1 mouse cellular context compared by ENCODE assay signal in genomic region chr13:73496137-73496536, GRCm38 (mm10).
A peak's percentile ranks its signal among the peaks of the same experiment; 100 is the strongest.
TF ChIP-seq lines count a peak whose summit lies in the region.

No protein-coding gene starts in this region.

TF ChIP-seq in MEL, 35 proteins besides CTCF, POLR2A, EP300 and RAD21 (continued from another document):
- TF ChIP-seq ELF1 (IDR thresholded peaks at IDR 0.05; ENCODE audit: low read depth, low read length) = no peak
- TF ChIP-seq MYC (IDR thresholded peaks at IDR 0.05; ENCODE audit: low read depth, low read length) = no peak
- TF ChIP-seq NRF1 (IDR thresholded peaks at IDR 0.05; ENCODE audit: insufficient read depth, low read depth, low read length, poor library complexity, severe bottlenecking) = no peak
- TF ChIP-seq MAX (IDR thresholded peaks at IDR 0.05; ENCODE audit: low read length) = no peak
- TF ChIP-seq MAZ (IDR thresholded peaks at IDR 0.05; ENCODE audit: low read depth, low read length) = no peak
- TF ChIP-seq CHD1 (IDR thresholded peaks at IDR 0.05; ENCODE audit: low read depth, low read length) = no peak
- TF ChIP-seq POLR2AphosphoS2 (IDR thresholded peaks at IDR 0.05; ENCODE audit: low read length) = no peak
- TF ChIP-seq HCFC1 (IDR thresholded peaks at IDR 0.05; ENCODE audit: low read depth, low read length) = no peak
- TF ChIP-seq SIN3A (IDR thresholded peaks at IDR 0.05; ENCODE audit: low read length) = peak; percentile 45; the same call in 1 of the 2 replicates
- no peak for TF ChIP-seq MAFK (IDR thresholded peaks at IDR 0.05; ENCODE audit: borderline replicate concordance, low read depth, low read length)
- TF ChIP-seq JUND (IDR thresholded peaks at IDR 0.05; ENCODE audit: low read depth, low read length) = no peak
- TF ChIP-seq TBP (IDR thresholded peaks at IDR 0.05; ENCODE audit: low read depth, low read length) = no peak
- no peak for TF ChIP-seq NELFE (IDR thresholded peaks at IDR 0.05; ENCODE audit: low read depth, low read length)
- no peak for TF ChIP-seq POLR2AphosphoS5 (IDR thresholded peaks at IDR 0.05; ENCODE audit: borderline replicate concordance, low read depth, low read length)
- no peak for TF ChIP-seq ZMIZ1 (IDR thresholded peaks at IDR 0.05; ENCODE audit: low read depth, low read length)
- peak; percentile 38; the same call in 1 of the 2 replicates for TF ChIP-seq ZNF384 (IDR thresholded peaks at IDR 0.05; ENCODE audit: low read depth, low read length)
- no peak for TF ChIP-seq UBTF (IDR thresholded peaks at IDR 0.05; ENCODE audit: borderline replicate concordance, insufficient read depth, low read depth, low read length)
